Mouse (Mus musculus): ENCODE measurements around the gene 4430402I18Rik. TPM values are rescaled to one million over a fixed set of nuclear protein-coding genes. Genes with fewer than 3 reads are reported as not detected.

Gene 4430402I18Rik
- total and polyA plus RNA-seq, 3 experiments: 16.8 to 27.0 (median 22.6) TPM

DNA sequence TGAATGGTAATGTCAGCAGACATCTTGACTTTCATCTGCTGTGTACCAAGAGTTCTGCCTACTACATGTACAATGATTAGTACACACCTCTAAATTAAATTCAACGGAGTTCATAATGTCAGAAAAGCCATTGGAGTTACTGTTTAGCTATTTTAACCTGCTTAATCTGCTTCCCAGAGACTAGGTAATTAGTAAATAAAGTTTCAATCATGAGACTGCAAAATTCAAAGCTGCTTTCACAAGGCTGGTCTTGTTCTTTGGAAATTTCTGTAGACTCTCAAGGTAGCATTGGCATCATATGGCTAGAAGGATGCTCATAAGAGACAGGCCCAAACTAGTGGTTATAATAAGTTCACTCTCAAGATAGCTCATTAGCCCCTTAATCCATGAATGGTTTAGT lies 112.8 kb downstream of the 4430402I18Rik start:
- H3K4me3 ChIP-seq: no peak overlapping the region
- no peak overlapping the region for H3K9ac ChIP-seq (ENCODE audit: low read depth, low read length)
- TF ChIP-seq EP300 (IDR thresholded peaks at IDR 0.05; ENCODE audit: insufficient read depth, low read depth, low read length): no peak
- no peak for TF ChIP-seq CTCF (IDR thresholded peaks at IDR 0.05)
- no peak for TF ChIP-seq POLR2A (IDR thresholded peaks at IDR 0.05; ENCODE audit: insufficient read depth, low read depth, low read length)
- H3K36me3 ChIP-seq (ENCODE audit: control insufficient read depth, insufficient read depth, low read length): no peaks in the 10 kb centered on the region
- no peak overlapping the region for H3K27ac ChIP-seq
- 68% methylated on average over 1 of the region's 1 CpGs for WGBS
- no peaks in the 10 kb centered on the region for H3K79me2 ChIP-seq (replicated peaks; ENCODE audit: control insufficient read depth, insufficient read depth, low read length)
- no peaks in the 10 kb centered on the region for H3K4me1 ChIP-seq (ENCODE audit: control insufficient read depth, insufficient read depth, low read length)
- H3K27me3 ChIP-seq (ENCODE audit: control insufficient read depth, insufficient read depth, low read length): no peaks in the 10 kb centered on the region
- DNase-seq: no peak
- intact Hi-C loops (cut with DNase I): no loop called here

DNA sequence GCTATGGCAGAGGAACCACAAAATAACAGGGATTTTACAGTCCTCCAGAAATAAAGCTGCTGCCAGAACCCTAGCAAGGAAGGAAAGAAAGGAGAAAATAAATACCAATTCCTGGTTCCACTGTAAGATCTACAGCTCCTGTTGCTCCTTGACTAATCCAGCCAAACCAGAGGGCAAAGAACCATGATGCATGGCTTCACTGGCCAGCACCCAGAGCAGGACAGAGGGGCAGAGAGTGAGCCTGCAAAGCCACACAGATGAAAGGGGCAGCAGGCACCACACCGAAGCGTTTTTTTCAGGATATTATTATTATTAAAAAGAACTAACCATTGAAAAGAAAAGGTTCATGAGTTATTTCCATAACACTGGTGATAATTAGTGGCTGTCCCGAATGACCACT lies 115.6 kb downstream of the 4430402I18Rik start:
- TF ChIP-seq CTCF (IDR thresholded peaks at IDR 0.05) (no peak), EP300 (IDR thresholded peaks at IDR 0.05; ENCODE audit: insufficient read depth, low read depth, low read length) (no peak), POLR2A (IDR thresholded peaks at IDR 0.05; ENCODE audit: insufficient read depth, low read depth, low read length) (no peak)
- Histone ChIP-seq H3K79me2 (replicated peaks; ENCODE audit: control insufficient read depth, insufficient read depth, low read length) (no peaks in the 10 kb centered on the region), H3K4me1 (ENCODE audit: control insufficient read depth, insufficient read depth, low read length) (no peaks in the 10 kb centered on the region), H3K36me3 (ENCODE audit: control insufficient read depth, insufficient read depth, low read length) (no peaks in the 10 kb centered on the region), H3K27ac (no peak overlapping the region), H3K27me3 (ENCODE audit: control insufficient read depth, insufficient read depth, low read length) (no peaks in the 10 kb centered on the region), H3K9ac (ENCODE audit: low read depth, low read length) (no peak overlapping the region), H3K4me3 (no peak overlapping the region)
- intact Hi-C loops (cut with DNase I): no loop called here
- no peak for DNase-seq
- 86% methylated on average over 3 of the region's 3 CpGs for WGBS

DNA sequence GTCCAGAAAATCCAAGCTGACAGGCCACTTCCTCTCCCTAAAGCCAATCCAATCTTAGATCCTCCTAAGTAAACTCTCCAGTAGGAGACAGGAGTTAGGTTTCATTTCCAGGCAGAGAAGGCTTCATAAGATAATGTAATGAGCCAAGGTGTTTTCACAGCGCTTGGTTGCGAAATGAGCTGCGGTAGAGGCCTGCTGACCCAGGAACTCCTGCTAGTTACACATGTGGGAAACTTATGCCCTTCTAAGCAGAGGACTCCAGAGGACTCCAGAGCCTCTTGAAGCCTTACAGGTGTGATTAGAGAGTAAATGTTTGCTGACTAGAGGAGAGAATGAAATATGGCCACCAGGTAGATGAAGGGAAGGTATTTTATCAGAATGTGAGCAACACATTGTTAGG lies 117.1 kb downstream of the 4430402I18Rik start:
- Histone ChIP-seq H3K4me1 (ENCODE audit: control insufficient read depth, insufficient read depth, low read length) (no peaks in the 10 kb centered on the region), H3K9ac (ENCODE audit: low read depth, low read length) (no peak overlapping the region), H3K79me2 (replicated peaks; ENCODE audit: control insufficient read depth, insufficient read depth, low read length) (no peaks in the 10 kb centered on the region), H3K27me3 (ENCODE audit: control insufficient read depth, insufficient read depth, low read length) (no peaks in the 10 kb centered on the region), H3K36me3 (ENCODE audit: control insufficient read depth, insufficient read depth, low read length) (no peaks in the 10 kb centered on the region), H3K27ac (no peak overlapping the region), H3K4me3 (no peak overlapping the region)
- TF ChIP-seq CTCF (IDR thresholded peaks at IDR 0.05) (no peak), POLR2A (IDR thresholded peaks at IDR 0.05; ENCODE audit: insufficient read depth, low read depth, low read length) (no peak), EP300 (IDR thresholded peaks at IDR 0.05; ENCODE audit: insufficient read depth, low read depth, low read length) (no peak)
- WGBS: 84% methylated on average over 3 of the region's 3 CpGs
- DNase-seq: no peak
- intact Hi-C loops (cut with DNase I): no loop called here

DNA sequence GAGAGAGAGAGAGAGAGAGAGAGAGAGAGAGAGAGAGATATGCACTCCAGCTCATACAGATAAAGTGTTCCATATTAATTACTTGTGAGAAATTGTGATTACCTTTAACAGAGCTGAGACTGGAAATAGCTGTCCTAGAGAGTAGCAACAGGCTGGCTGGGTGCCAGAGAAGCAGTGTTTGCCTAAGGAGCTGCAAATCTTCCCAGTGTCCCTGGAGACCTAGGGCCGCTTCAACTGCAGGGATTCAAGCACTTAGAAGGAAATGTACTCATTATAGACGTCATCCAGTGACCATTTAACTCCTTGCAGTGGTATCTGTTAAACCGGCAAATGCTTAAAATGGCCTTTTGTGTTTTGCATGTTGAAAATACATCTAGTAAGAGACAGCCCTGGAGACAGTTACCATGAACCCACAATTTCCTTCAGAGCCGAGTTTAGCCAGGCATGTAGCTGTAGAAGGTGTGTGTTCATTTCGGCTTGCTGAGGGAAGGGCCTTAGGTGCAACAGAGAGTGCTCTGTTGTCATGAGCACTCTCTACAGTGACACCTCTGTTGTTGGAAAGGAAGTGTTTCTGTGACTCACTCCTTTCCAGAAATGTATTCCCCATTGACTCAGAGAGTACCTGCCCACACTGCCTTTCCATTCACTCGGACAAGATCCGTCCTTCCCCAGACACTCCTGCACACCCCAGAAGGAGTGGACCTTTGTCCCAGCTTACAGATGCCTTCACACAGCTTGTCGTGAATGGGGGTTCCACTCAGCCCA lies 122.5 kb downstream of the 4430402I18Rik start:
- DNase-seq: peak in 1 of 2 experiments; percentile 8
- Histone ChIP-seq H3K4me3 (no peak overlapping the region), H3K9ac (ENCODE audit: low read depth, low read length) (no peak overlapping the region), H3K4me1 (ENCODE audit: control insufficient read depth, insufficient read depth, low read length) (no peaks in the 10 kb centered on the region), H3K27ac (no peak overlapping the region), H3K36me3 (ENCODE audit: control insufficient read depth, insufficient read depth, low read length) (no peaks in the 10 kb centered on the region), H3K27me3 (ENCODE audit: control insufficient read depth, insufficient read depth, low read length) (no peaks in the 10 kb centered on the region), H3K79me2 (replicated peaks; ENCODE audit: control insufficient read depth, insufficient read depth, low read length) (no peaks in the 10 kb centered on the region)
- intact Hi-C loops (cut with DNase I): no loop called here
- TF ChIP-seq POLR2A (IDR thresholded peaks at IDR 0.05; ENCODE audit: insufficient read depth, low read depth, low read length): no peak
- TF ChIP-seq EP300 (IDR thresholded peaks at IDR 0.05; ENCODE audit: insufficient read depth, low read depth, low read length): no peak
- no peak for TF ChIP-seq CTCF (IDR thresholded peaks at IDR 0.05)
- WGBS: 35% methylated on average over 8 of the region's 8 CpGs

Other genes starting within 250 kb of the 4430402I18Rik start
- gene Slc1a1, start 132.8 kb downstream of the 4430402I18Rik start, total RNA-seq (2021): 1 to 10 TPM; 1.3 to 2.9 TPM
- gene Slc1a1, start 132.8 kb downstream of the 4430402I18Rik start, polyA plus RNA-seq (2012; rRNA removed): 2.2 and 2.5 TPM in 2 replicates
- 1 to 10 TPM; 6.6 to 7.4 TPM for gene Plpp6, start 3.8 kb downstream of the 4430402I18Rik start, total RNA-seq (2021)
- gene Plpp6, start 3.8 kb downstream of the 4430402I18Rik start, polyA plus RNA-seq (2012; rRNA removed): 4.9 and 6.6 TPM in 2 replicates
- gene Cdc37l1, start 22.6 kb upstream of the 4430402I18Rik start, total RNA-seq (2021): 10 to 100 TPM; 68.6 to 80.4 TPM
- gene Cdc37l1, start 22.6 kb upstream of the 4430402I18Rik start, polyA plus RNA-seq (2012; rRNA removed): 20.4 and 37.3 TPM in 2 replicates
- gene Ak3, start 80.2 kb upstream of the 4430402I18Rik start, total RNA-seq (2021): 100 to 1,000 TPM in 1 of 2 experiments, 10 to 100 TPM in 1; 85.8 to 101 TPM
- gene Ak3, start 80.2 kb upstream of the 4430402I18Rik start, polyA plus RNA-seq (2012; rRNA removed): 70.1 and 94.1 TPM in 2 replicates
- gene Rcl1, start 133.6 kb upstream of the 4430402I18Rik start, total RNA-seq (2021): 1 to 10 TPM; 5.0 to 6.2 TPM
- 5.3 and 5.6 TPM in 2 replicates for gene Rcl1, start 133.6 kb upstream of the 4430402I18Rik start, polyA plus RNA-seq (2012; rRNA removed)

Measured in heart, adult 2 months (tissue).